In genomic region chr12:40459673-40460265, GRCm38 (mm10) we compare ENCODE assay signal across 13 mouse cellular contexts. TPM values are rescaled to one million over a fixed set of nuclear protein-coding genes. Genes with fewer than 3 reads are reported as not detected.
A peak's percentile ranks its signal among the peaks of the same experiment; 100 is the strongest.
DNase-seq lines count a peak whose midpoint lies in the region; ATAC-seq and TF ChIP-seq lines count a peak whose summit lies in the region.
"Had no signal": no experiment of that assay in that cellular context is flagged by ENCODE, and none has a peak within 500 bp of the region (broad histone marks: within the 10 kb centered on the region; RNA-seq: fewer than 3 reads in every experiment).

No protein-coding gene starts in this region.

- H3K4me3 ChIP-seq in cerebellum, adult 2 months (replicated peaks; ENCODE audit: insufficient read depth, low read depth, low read length), result no peak overlapping the region
- H3K4me3 ChIP-seq in hindbrain, embryonic 16.5 days (ENCODE audit: low read length), result no peak overlapping the region
- H3K4me3 ChIP-seq in hindbrain, embryonic 14.5 days (replicated peaks; ENCODE audit: low read length), result no peak overlapping the region
- no peak overlapping the region for H3K4me3 ChIP-seq in lung, postnatal 0 days (ENCODE audit: low read depth, low read length)
- no peak overlapping the region for H3K4me3 ChIP-seq in neural tube, embryonic 13.5 days
- H3K4me3 ChIP-seq: embryonic facial prominence, embryonic 15.5 days; intestine, embryonic 15.5 days; limb, embryonic 13.5 days had no signal

- no peak overlapping the region for H3K4me2 ChIP-seq in hindbrain, embryonic 16.5 days (ENCODE audit: low read length)
- no peak overlapping the region for H3K4me2 ChIP-seq in hindbrain, embryonic 14.5 days (replicated peaks)
- no peak overlapping the region for H3K4me2 ChIP-seq in lung, postnatal 0 days (replicated peaks; ENCODE audit: low read depth, low read length)
- H3K4me2 ChIP-seq in neural tube, embryonic 13.5 days, result no peak overlapping the region
- H3K4me2 ChIP-seq: embryonic facial prominence, embryonic 15.5 days; intestine, embryonic 15.5 days; limb, embryonic 13.5 days had no signal

- 64% methylated on average over 6 of the region's 6 CpGs for WGBS in cerebellum, adult 2 months
- WGBS in hindbrain, embryonic 16.5 days, result 82% methylated on average over 6 of the region's 6 CpGs
- 77% methylated on average over 6 of the region's 6 CpGs for WGBS in hindbrain, embryonic 14.5 days
- 59% methylated on average over 6 of the region's 6 CpGs for WGBS in lung, postnatal 0 days
- 81% methylated on average over 6 of the region's 6 CpGs for WGBS in neural tube, embryonic 13.5 days

- H3K9ac ChIP-seq in hindbrain, embryonic 16.5 days (ENCODE audit: low read depth, low read length), result no peak overlapping the region
- no peak overlapping the region for H3K9ac ChIP-seq in hindbrain, embryonic 14.5 days
- no peak overlapping the region for H3K9ac ChIP-seq in lung, postnatal 0 days (replicated peaks; ENCODE audit: low read depth)
- H3K9ac ChIP-seq in neural tube, embryonic 13.5 days, result no peak overlapping the region
- H3K9ac ChIP-seq: embryonic facial prominence, embryonic 15.5 days; intestine, embryonic 15.5 days; limb, embryonic 13.5 days had no signal

- no peak for TF ChIP-seq EP300 in lung, postnatal 0 days (IDR thresholded peaks at IDR 0.05)

- no peaks in the 10 kb centered on the region for H3K9me3 ChIP-seq in hindbrain, embryonic 16.5 days (ENCODE audit: control insufficient read depth, low read length)
- H3K9me3 ChIP-seq in hindbrain, embryonic 14.5 days (ENCODE audit: control insufficient read depth, low read length), result no peaks in the 10 kb centered on the region
- no peaks in the 10 kb centered on the region for H3K9me3 ChIP-seq in lung, postnatal 0 days (ENCODE audit: low read length)
- H3K9me3 ChIP-seq in neural tube, embryonic 13.5 days, result no peaks in the 10 kb centered on the region
- H3K9me3 ChIP-seq: embryonic facial prominence, embryonic 15.5 days; intestine, embryonic 15.5 days; limb, embryonic 13.5 days had no signal

- no peak for TF ChIP-seq POLR2A in cerebellum, adult 2 months (IDR thresholded peaks at IDR 0.05; ENCODE audit: borderline replicate concordance, insufficient read depth, low read length)

- peak overlapping the region; percentile 3 for H3K27ac ChIP-seq in cerebellum, adult 2 months (ENCODE audit: insufficient read depth, low read length)
- H3K27ac ChIP-seq in hindbrain, embryonic 16.5 days (ENCODE audit: low read depth, low read length), result peak overlapping the region; percentile 44; the same call in 1 of the 2 replicates
- no peak overlapping the region; the same call in 1 of the 2 replicates for H3K27ac ChIP-seq in hindbrain, embryonic 14.5 days
- peak overlapping the region; percentile 22 for H3K27ac ChIP-seq in lung, postnatal 0 days (ENCODE audit: low read length)
- H3K27ac ChIP-seq in neural tube, embryonic 13.5 days (replicated peaks), result peak overlapping the region; percentile 40
- H3K27ac ChIP-seq: embryonic facial prominence, embryonic 15.5 days; intestine, embryonic 15.5 days; limb, embryonic 13.5 days had no signal

- DNase-seq in cerebellum, adult 2 months, result no peak
- no peak for DNase-seq in cerebellum, postnatal 4 days (ENCODE audit: low spot score in 2 of 2)
- DNase-seq in hindbrain, embryonic 14.5 days (ENCODE audit: low spot score), result no peak
- no peak for DNase-seq in lung, postnatal 0 days (ENCODE audit: low spot score)
- DNase-seq in lung, postnatal 4 days, result no peak
- no peak for DNase-seq in thymus, postnatal 10 days (ENCODE audit: low spot score in 2 of 2)
- DNase-seq: layer of hippocampus, adult 9-11 months; thymus, postnatal 4 days had no signal

- no peaks in the 10 kb centered on the region for H3K36me3 ChIP-seq in hindbrain, embryonic 16.5 days (ENCODE audit: control insufficient read depth, insufficient read depth, low read length)
- H3K36me3 ChIP-seq in hindbrain, embryonic 14.5 days (replicated peaks; ENCODE audit: control insufficient read depth, insufficient read depth), result no peaks in the 10 kb centered on the region
- H3K36me3 ChIP-seq in lung, postnatal 0 days (ENCODE audit: insufficient read depth, low read length), result no peaks in the 10 kb centered on the region
- no peaks in the 10 kb centered on the region for H3K36me3 ChIP-seq in neural tube, embryonic 13.5 days
- H3K36me3 ChIP-seq: embryonic facial prominence, embryonic 15.5 days; intestine, embryonic 15.5 days; limb, embryonic 13.5 days had no signal

- H3K27me3 ChIP-seq in cerebellum, adult 2 months (ENCODE audit: control insufficient read depth, insufficient read depth, low read length), result no peaks in the 10 kb centered on the region
- H3K27me3 ChIP-seq in hindbrain, embryonic 16.5 days (replicated peaks; ENCODE audit: control insufficient read depth, insufficient read depth, low read length), result no peaks in the 10 kb centered on the region
- no peaks in the 10 kb centered on the region for H3K27me3 ChIP-seq in hindbrain, embryonic 14.5 days (ENCODE audit: control insufficient read depth, insufficient read depth, low read length)
- no peaks in the 10 kb centered on the region for H3K27me3 ChIP-seq in lung, postnatal 0 days (replicated peaks; ENCODE audit: insufficient read depth, low read length)
- no peaks in the 10 kb centered on the region for H3K27me3 ChIP-seq in neural tube, embryonic 13.5 days
- H3K27me3 ChIP-seq: embryonic facial prominence, embryonic 15.5 days; intestine, embryonic 15.5 days; limb, embryonic 13.5 days had no signal

- no peak for TF ChIP-seq CTCF in cerebellum, adult 2 months (IDR thresholded peaks at IDR 0.05; ENCODE audit: borderline replicate concordance, insufficient read depth, low read depth, low read length)
- TF ChIP-seq CTCF in lung, postnatal 0 days (IDR thresholded peaks at IDR 0.05), result no peak

- no peak for ATAC-seq in hindbrain, embryonic 16.5 days
- no peak for ATAC-seq in hindbrain, embryonic 14.5 days (ENCODE audit: low FRiP score)
- ATAC-seq in lung, postnatal 0 days, result no peak
- ATAC-seq in neural tube, embryonic 13.5 days (ENCODE audit: low read depth), result no peak

- H3K4me1 ChIP-seq in cerebellum, adult 2 months (ENCODE audit: control insufficient read depth, insufficient read depth, low read length), result peaks cover 41% of the 10 kb centered on the region
- peaks cover 11% of the 10 kb centered on the region for H3K4me1 ChIP-seq in hindbrain, embryonic 16.5 days (ENCODE audit: control insufficient read depth, insufficient read depth, low read depth, low read length)
- peaks cover 37% of the 10 kb centered on the region for H3K4me1 ChIP-seq in hindbrain, embryonic 14.5 days (replicated peaks; ENCODE audit: control insufficient read depth, insufficient read depth, low read length)
- H3K4me1 ChIP-seq in lung, postnatal 0 days (ENCODE audit: insufficient read depth, low read depth, low read length), result peaks cover 10% of the 10 kb centered on the region; the same call in 1 of the 2 replicates
- peaks cover 42% of the 10 kb centered on the region for H3K4me1 ChIP-seq in neural tube, embryonic 13.5 days (replicated peaks)

RNA-seq across cellular contexts. Expression of gene Dock4, which starts 14.0 kb away (rescaled TPM):
- 35.6 and 41.5 TPM in 2 replicates for polyA plus RNA-seq in cerebellum, adult 2 months (2012; rRNA removed)
- polyA plus RNA-seq in hindbrain, embryonic 16.5 days (2015; fragmentation: Nextera tagmentation; extraction: Ambion mirVana), result 27.9 and 28.9 TPM in 2 replicates
- 28.1 and 34.1 TPM in 2 replicates for polyA plus RNA-seq in hindbrain, embryonic 14.5 days (2014; fragmentation: Nextera tagmentation; extraction: Ambion mirVana)
- 18.5 and 23.4 TPM in 2 replicates for polyA plus RNA-seq in lung, postnatal 0 days (2015; fragmentation: Nextera tagmentation; extraction: Ambion mirVana)
- 31.4 and 31.8 TPM in 2 replicates for polyA plus RNA-seq in neural tube, embryonic 13.5 days (2015; fragmentation: Nextera tagmentation; extraction: Ambion mirVana)

RNA-seq across cellular contexts. Expression of gene Zfp277, which starts 14.1 kb away (rescaled TPM):
- polyA plus RNA-seq in cerebellum, adult 2 months (2012; rRNA removed), result 14.3 and 15.8 TPM in 2 replicates
- polyA plus RNA-seq in hindbrain, embryonic 16.5 days (2015; fragmentation: Nextera tagmentation; extraction: Ambion mirVana), result 30.9 and 33.0 TPM in 2 replicates
- 31.8 and 37.4 TPM in 2 replicates for polyA plus RNA-seq in hindbrain, embryonic 14.5 days (2014; fragmentation: Nextera tagmentation; extraction: Ambion mirVana)
- 25.8 and 30.1 TPM in 2 replicates for polyA plus RNA-seq in lung, postnatal 0 days (2015; fragmentation: Nextera tagmentation; extraction: Ambion mirVana)
- polyA plus RNA-seq in neural tube, embryonic 13.5 days (2015; fragmentation: Nextera tagmentation; extraction: Ambion mirVana), result 29.1 and 31.0 TPM in 2 replicates
